Mouse (Mus musculus) myocyte (in vitro differentiated cells): Measurements from ENCODE around the gene Celf2. TPM values are rescaled to one million over a fixed set of nuclear protein-coding genes. Genes with fewer than 3 reads are reported as not detected.

ENCODE experiments used
- H3K27me3 ChIP-seq: one replicate; pipeline ENCODE4 v1.6.1; 2011; ENCODE audit not compliant: control insufficient read depth, insufficient read depth, insufficient read length
- H3K36me3 ChIP-seq: one replicate; pipeline ENCODE4 v1.6.1; 2011; ENCODE audit not compliant: control insufficient read depth, insufficient read depth
- H3K4me2 ChIP-seq: one replicate; pipeline ENCODE4 v1.6.1; 2011; ENCODE audit warnings: low read depth, control low read depth
- H3K4me3 ChIP-seq: one replicate; pipeline ENCODE4 v1.5.1; 2011; ENCODE audit warnings: mild to moderate bottlenecking, control low read depth, moderate library complexity
- H3K79me2 ChIP-seq: one replicate; pipeline ENCODE4 v1.6.1; 2011; ENCODE audit not compliant: control insufficient read depth, insufficient read depth
- H3ac ChIP-seq: one replicate; pipeline ENCODE4 v1.6.1; 2011; ENCODE audit not compliant: control insufficient read depth, insufficient read length
- CEBPB ChIP-seq: IDR thresholded peaks from 2 replicates; pipeline ENCODE4 v1.6.1; 2011; ENCODE audit warnings: mild to moderate bottlenecking, moderate library complexity; ENCODE audit not compliant: poor library complexity, insufficient read depth, severe bottlenecking
- E2F4 ChIP-seq: IDR thresholded peaks from one replicate; pipeline ENCODE4 v1.6.1; 2011; ENCODE audit warnings: mild to moderate bottlenecking, control low read depth, moderate library complexity; ENCODE audit not compliant: insufficient read depth
- MAX ChIP-seq: IDR thresholded peaks from one replicate; pipeline ENCODE4 v1.6.1; 2011; ENCODE audit warnings: low read depth, mild to moderate bottlenecking, control low read depth
- MYOD1 ChIP-seq, 3 experiments: IDR thresholded peaks; one replicate each; pipeline ENCODE4 v1.6.1; 2011; ENCODE audit warnings: control low read depth in 2 of 3, low read depth in 2 of 3, mild to moderate bottlenecking in 2 of 3, moderate library complexity in 1 of 3; ENCODE audit not compliant: insufficient read length in 2 of 3, control insufficient read depth in 1 of 3
- MYOG ChIP-seq, 3 experiments: IDR thresholded peaks; one replicate each; pipeline ENCODE4 v1.6.1; 2011; ENCODE audit warnings: control low read depth in 2 of 3, low read depth in 2 of 3, mild to moderate bottlenecking in 2 of 3; ENCODE audit not compliant: insufficient read length in 2 of 3, control insufficient read depth in 1 of 3, insufficient read depth in 1 of 3
- POLR2A ChIP-seq: IDR thresholded peaks from one replicate; pipeline ENCODE4 v1.6.1; 2011; ENCODE audit warnings: low read depth, mild to moderate bottlenecking, control low read depth, moderate library complexity; ENCODE audit not compliant: insufficient read length
- POLR2AphosphoS2 ChIP-seq: IDR thresholded peaks from one replicate; pipeline ENCODE4 v1.6.1; 2011; ENCODE audit warnings: low read depth, control low read depth; ENCODE audit not compliant: insufficient read length
- REST ChIP-seq: IDR thresholded peaks from one replicate; pipeline ENCODE4 v1.6.1; 2011; ENCODE audit warnings: mild to moderate bottlenecking, control low read depth, moderate library complexity; ENCODE audit not compliant: insufficient read depth, insufficient read length
- SRF ChIP-seq: IDR thresholded peaks from one replicate; pipeline ENCODE4 v1.6.1; 2011; ENCODE audit warnings: low read depth; ENCODE audit not compliant: control insufficient read depth, insufficient read length
- TCF12 ChIP-seq: IDR thresholded peaks from one replicate; pipeline ENCODE4 v1.6.1; 2011; ENCODE audit warnings: mild to moderate bottlenecking, control low read depth; ENCODE audit not compliant: poor library complexity, insufficient read depth, severe bottlenecking
- TCF3 ChIP-seq: IDR thresholded peaks from one replicate; pipeline ENCODE4 v1.6.1; 2011; ENCODE audit warnings: low read depth, control low read depth; ENCODE audit not compliant: insufficient read length
- USF1 ChIP-seq: IDR thresholded peaks from one replicate; pipeline ENCODE4 v1.6.1; 2011; ENCODE audit warnings: low read depth, mild to moderate bottlenecking, control low read depth, moderate library complexity
- polyA plus RNA-seq: library from polyadenylated mRNA; unstranded; fragments of >200 nt; fragmentation: generic; extraction: Trizol; gene quantifications from one replicate; pipeline ENCODE4 v1.2.1, GENCODE M21; 2012; ENCODE audit warnings: missing spikeins

Celf2 gene
- polyA plus RNA-seq, 1 experiment: 30.1 TPM

- no peaks in the 10 kb centered on the region for H3K36me3 ChIP-seq
- TF ChIP-seq POLR2AphosphoS2 (no peak), REST (no peak), MAX (no peak), E2F4 (no peak), MYOG (IDR thresholded peaks at IDR 0.05; ENCODE audit: control insufficient read depth in 1 of 3, insufficient read depth in 1 of 3, insufficient read length in 2 of 3, low read depth in 2 of 3) (no peak), POLR2A (no peak), SRF (no peak), TCF12 (no peak)
- no peak overlapping the region for H3K4me3 ChIP-seq
Observed at GRCm38 (mm10) chr2:7068281-7068680, 441.1 kb downstream of the Celf2 start.

GRCm38 (mm10) chr2:7063574-7064192 is 445.7 kb downstream of the Celf2 start:
- no peaks in the 10 kb centered on the region for H3K79me2 ChIP-seq
- H3K4me2 ChIP-seq: no peak overlapping the region
- H3K27me3 ChIP-seq: no peaks in the 10 kb centered on the region
- no peak overlapping the region for H3ac ChIP-seq
- TF ChIP-seq MYOG (IDR thresholded peaks at IDR 0.05; ENCODE audit: control insufficient read depth in 1 of 3, insufficient read depth in 1 of 3, insufficient read length in 2 of 3, low read depth in 2 of 3): no peak
- TF ChIP-seq E2F4: no peak
- no peak for TF ChIP-seq CEBPB
- no peak for TF ChIP-seq SRF
- no peak for TF ChIP-seq TCF3
- no peak for TF ChIP-seq TCF12
- no peak overlapping the region for H3K4me3 ChIP-seq
- H3K36me3 ChIP-seq: no peaks in the 10 kb centered on the region

More at GRCm38 (mm10) chr2:7068281-7068680, 441.1 kb downstream of the Celf2 start:
- peaks cover 14% of the 10 kb centered on the region for H3K79me2 ChIP-seq
- no peak overlapping the region for H3ac ChIP-seq
- H3K4me2 ChIP-seq: no peak overlapping the region
- H3K27me3 ChIP-seq: no peaks in the 10 kb centered on the region

GRCm38 (mm10) chr2:7060490-7061105 is 448.8 kb downstream of the Celf2 start:
- Histone ChIP-seq H3K4me2 (no peak overlapping the region), H3K27me3 (no peaks in the 10 kb centered on the region), H3ac (no peak overlapping the region), H3K4me3 (no peak overlapping the region), H3K36me3 (no peaks in the 10 kb centered on the region), H3K79me2 (no peaks in the 10 kb centered on the region)
- TF ChIP-seq MAX (no peak), POLR2A (no peak), SRF (no peak), REST (no peak), MYOG (IDR thresholded peaks at IDR 0.05; ENCODE audit: control insufficient read depth in 1 of 3, insufficient read depth in 1 of 3, insufficient read length in 2 of 3, low read depth in 2 of 3) (no peak), E2F4 (no peak), TCF12 (no peak), MYOD1 (IDR thresholded peaks at IDR 0.05; ENCODE audit: control insufficient read depth in 1 of 3, insufficient read length in 2 of 3, low read depth in 2 of 3) (no peak), USF1 (no peak), TCF3 (no peak), CEBPB (no peak)

DNA sequence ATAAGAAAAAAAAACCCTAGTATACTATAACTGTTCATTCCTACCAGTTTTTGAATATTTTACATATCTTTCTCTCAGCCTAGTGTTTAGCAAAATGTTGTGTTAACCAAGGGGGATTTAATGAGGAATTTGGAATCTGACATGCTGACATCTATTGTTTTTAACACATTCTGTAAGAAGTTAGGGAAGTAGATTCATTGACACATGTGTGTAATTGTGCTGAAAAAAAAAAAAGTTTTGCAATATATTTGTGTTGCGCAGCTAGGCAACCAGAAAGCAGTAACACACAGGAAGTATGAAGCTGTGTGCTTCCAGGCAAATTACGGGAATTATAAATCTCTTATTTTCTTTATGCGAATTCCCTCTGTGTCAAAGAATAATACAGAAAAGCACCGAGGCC is 453.0 kb downstream of the Celf2 start:
- TF ChIP-seq CEBPB (no peak), TCF12 (no peak), USF1 (no peak), MYOD1 (IDR thresholded peaks at IDR 0.05; ENCODE audit: control insufficient read depth in 1 of 3, insufficient read length in 2 of 3, low read depth in 2 of 3) (no peak), POLR2A (no peak), E2F4 (no peak)
- no peak overlapping the region for H3ac ChIP-seq

GRCm38 (mm10) chr2:7055958-7056357 is 453.4 kb downstream of the Celf2 start:
- Histone ChIP-seq H3ac (no peak overlapping the region), H3K4me3 (no peak overlapping the region), H3K79me2 (no peaks in the 10 kb centered on the region), H3K36me3 (no peaks in the 10 kb centered on the region), H3K4me2 (no peak overlapping the region), H3K27me3 (no peaks in the 10 kb centered on the region)
- TF ChIP-seq MAX (no peak), MYOD1 (IDR thresholded peaks at IDR 0.05; ENCODE audit: control insufficient read depth in 1 of 3, insufficient read length in 2 of 3, low read depth in 2 of 3) (peak in 1 of 3 experiments; percentile 3), SRF (no peak), E2F4 (no peak), CEBPB (no peak), TCF12 (no peak)

More for the DNA sequence above, 453.0 kb downstream of the Celf2 start:
- Histone ChIP-seq H3K4me3 (no peak overlapping the region), H3K79me2 (no peaks in the 10 kb centered on the region), H3K4me2 (no peak overlapping the region), H3K36me3 (no peaks in the 10 kb centered on the region), H3K27me3 (no peaks in the 10 kb centered on the region)
